Comparison of ENCODE assay signal across 11 mouse cellular contexts in the genomic region with DNA sequence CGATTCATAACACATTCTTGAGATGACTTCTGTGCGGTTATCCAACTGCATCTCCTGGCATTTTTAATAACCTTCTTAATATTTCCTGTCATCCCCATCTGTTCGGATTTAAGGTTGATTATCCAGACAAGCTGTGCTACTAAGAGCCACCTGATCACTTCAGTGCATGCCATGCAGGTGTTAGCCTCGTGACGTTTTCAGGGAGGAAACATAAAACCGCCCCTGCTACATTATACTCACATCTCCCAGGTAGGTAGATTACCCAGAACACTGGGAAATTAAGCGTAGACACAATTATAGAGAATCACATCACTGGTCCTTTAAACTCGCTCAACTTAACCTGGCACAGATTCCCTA. TPM values are rescaled to one million over a fixed set of nuclear protein-coding genes. Genes with fewer than 3 reads are reported as not detected.
DNase-seq lines count a peak whose midpoint lies in the region; ATAC-seq lines count a peak whose summit lies in the region.
"Had no signal": no experiment of that assay in that cellular context is flagged by ENCODE, and none has a peak within 500 bp of the region (broad histone marks: within the 10 kb centered on the region; RNA-seq: fewer than 3 reads in every experiment).

No protein-coding gene starts in this region.

- no peaks in the 10 kb centered on the region for H3K9me3 ChIP-seq in heart, embryonic 16.5 days (replicated peaks; ENCODE audit: control insufficient read depth, low read length)
- no peaks in the 10 kb centered on the region for H3K9me3 ChIP-seq in embryonic facial prominence, embryonic 13.5 days
- H3K9me3 ChIP-seq in hindbrain, embryonic 12.5 days (replicated peaks) = no peaks in the 10 kb centered on the region
- no peaks in the 10 kb centered on the region for H3K9me3 ChIP-seq in midbrain, embryonic 15.5 days

- no peak for ATAC-seq in heart, embryonic 16.5 days (replicated peaks; ENCODE audit: extremely low read depth, insufficient read depth, low FRiP score)
- ATAC-seq in embryonic facial prominence, embryonic 13.5 days (ENCODE audit: insufficient number of reproducible peaks, insufficient read depth, low FRiP score, low TSS enrichment, low read depth) = peak; percentile 43; the same call in 1 of the 2 replicates
- ATAC-seq in hindbrain, embryonic 12.5 days (ENCODE audit: low FRiP score) = peak; percentile 71
- peak; percentile 77 for ATAC-seq in midbrain, embryonic 15.5 days (replicated peaks)
- ATAC-seq: CD4-positive, CD25-positive, alpha-beta regulatory T cell, adult 4 months had no signal

- peak overlapping the region; percentile 30 for H3K4me3 ChIP-seq in heart, embryonic 16.5 days (ENCODE audit: low read length)
- H3K4me3 ChIP-seq in embryonic facial prominence, embryonic 13.5 days = peak overlapping the region; percentile 41
- peak overlapping the region; percentile 50 for H3K4me3 ChIP-seq in hindbrain, embryonic 12.5 days
- peak overlapping the region; percentile 62 for H3K4me3 ChIP-seq in midbrain, embryonic 15.5 days
- H3K4me3 ChIP-seq: erythroblast, embryonic 14.5 days had no signal

- 66% methylated on average over 8 of the region's 8 CpGs for WGBS in heart, embryonic 16.5 days
- 30% methylated on average over 8 of the region's 8 CpGs for WGBS in embryonic facial prominence, embryonic 13.5 days
- 47% methylated on average over 8 of the region's 8 CpGs for WGBS in hindbrain, embryonic 12.5 days
- WGBS in midbrain, embryonic 15.5 days = 27% methylated on average over 8 of the region's 8 CpGs

- DNase-seq in heart, postnatal 10 days = no peak
- no peak for DNase-seq in ovary, postnatal 36 days (ENCODE audit: low spot score)
- no peak for DNase-seq in lung, postnatal 25 days (ENCODE audit: low spot score)
- no peak for DNase-seq in embryo, embryonic 11 days
- DNase-seq: thymus, postnatal 4 days had no signal

- intact Hi-C loops in heart, postnatal 10 days (cut with DNase I) = no loop called here

- H3K36me3 ChIP-seq in heart, embryonic 16.5 days (ENCODE audit: control insufficient read depth, insufficient read depth) = no peaks in the 10 kb centered on the region
- H3K36me3 ChIP-seq in embryonic facial prominence, embryonic 13.5 days = no peaks in the 10 kb centered on the region
- no peaks in the 10 kb centered on the region for H3K36me3 ChIP-seq in hindbrain, embryonic 12.5 days
- H3K36me3 ChIP-seq in midbrain, embryonic 15.5 days (replicated peaks) = no peaks in the 10 kb centered on the region

- no peak overlapping the region for H3K27ac ChIP-seq in heart, embryonic 16.5 days (ENCODE audit: low read length)
- H3K27ac ChIP-seq in embryonic facial prominence, embryonic 13.5 days = no peak overlapping the region
- H3K27ac ChIP-seq in hindbrain, embryonic 12.5 days = peak overlapping the region; percentile 94
- peak overlapping the region; percentile 93 for H3K27ac ChIP-seq in midbrain, embryonic 15.5 days

- H3K9ac ChIP-seq in heart, embryonic 16.5 days (ENCODE audit: low read length) = peak overlapping the region; percentile 38; the same call in 1 of the 2 replicates
- peak overlapping the region; percentile 68; the same call in 1 of the 2 replicates for H3K9ac ChIP-seq in embryonic facial prominence, embryonic 13.5 days
- H3K9ac ChIP-seq in hindbrain, embryonic 12.5 days = peak overlapping the region; percentile 67
- H3K9ac ChIP-seq in midbrain, embryonic 15.5 days = peak overlapping the region; percentile 72

- H3K27me3 ChIP-seq in heart, embryonic 16.5 days (ENCODE audit: control insufficient read depth, insufficient read depth, low read length) = no peaks in the 10 kb centered on the region
- H3K27me3 ChIP-seq in embryonic facial prominence, embryonic 13.5 days = 0 out of 2 replicates have a peak, but pooled peaks cover 4% of the 10 kb centered on the region
- no peaks in the 10 kb centered on the region for H3K27me3 ChIP-seq in hindbrain, embryonic 12.5 days
- H3K27me3 ChIP-seq in midbrain, embryonic 15.5 days (replicated peaks) = no peaks in the 10 kb centered on the region

- H3K4me2 ChIP-seq in heart, embryonic 16.5 days (ENCODE audit: low read depth, low read length) = peak overlapping the region; percentile 57
- peak overlapping the region; percentile 63 for H3K4me2 ChIP-seq in embryonic facial prominence, embryonic 13.5 days
- H3K4me2 ChIP-seq in hindbrain, embryonic 12.5 days (replicated peaks) = peak overlapping the region; percentile 56
- peak overlapping the region; percentile 62 for H3K4me2 ChIP-seq in midbrain, embryonic 15.5 days

- no peaks in the 10 kb centered on the region; the same call in 1 of the 2 replicates for H3K4me1 ChIP-seq in heart, embryonic 16.5 days (ENCODE audit: control insufficient read depth, insufficient read depth, low read length)
- H3K4me1 ChIP-seq in embryonic facial prominence, embryonic 13.5 days = peaks cover 14% of the 10 kb centered on the region
- H3K4me1 ChIP-seq in hindbrain, embryonic 12.5 days = peaks cover 16% of the 10 kb centered on the region
- peaks cover 16% of the 10 kb centered on the region for H3K4me1 ChIP-seq in midbrain, embryonic 15.5 days

RNA-seq across cellular contexts. Expression of a gene that starts 0.3 kb away (rescaled TPM):
- 316 and 349 TPM in 2 replicates for polyA plus RNA-seq in heart, embryonic 16.5 days (2015; fragmentation: Nextera tagmentation; extraction: Ambion mirVana)
- total RNA-seq in heart, postnatal 10 days (2021) = 100 to 1,000 TPM; 665 to 789 TPM
- 24.5 and 34.9 TPM in 2 replicates for polyA plus RNA-seq in embryonic facial prominence, embryonic 13.5 days (2015; fragmentation: Nextera tagmentation; extraction: Ambion mirVana)
- 81.7 and 89.5 TPM in 2 replicates for polyA plus RNA-seq in hindbrain, embryonic 12.5 days (2016; fragmentation: Nextera tagmentation; extraction: Ambion mirVana)
- polyA plus RNA-seq in midbrain, embryonic 15.5 days (2015; fragmentation: Nextera tagmentation; extraction: Ambion mirVana) = 56.8 and 65.1 TPM in 2 replicates

Comparison
In these comparisons a context has a peak if more than half of its experiments do, and no peak if none do; other contexts are left out.
1. H3K27ac ChIP-seq: peak in hindbrain, embryonic 12.5 days (single experiment) and midbrain, embryonic 15.5 days (single experiment); none in heart, embryonic 16.5 days (single experiment) and embryonic facial prominence, embryonic 13.5 days (single experiment).
2. Peak in every context shown above with its lines, with median percentiles within 50 percentile points of each other: H3K4me2 ChIP-seq, H3K4me3 ChIP-seq and H3K9ac ChIP-seq.